Mouse (Mus musculus): ENCODE results near the gene Ephb1.

DNA sequence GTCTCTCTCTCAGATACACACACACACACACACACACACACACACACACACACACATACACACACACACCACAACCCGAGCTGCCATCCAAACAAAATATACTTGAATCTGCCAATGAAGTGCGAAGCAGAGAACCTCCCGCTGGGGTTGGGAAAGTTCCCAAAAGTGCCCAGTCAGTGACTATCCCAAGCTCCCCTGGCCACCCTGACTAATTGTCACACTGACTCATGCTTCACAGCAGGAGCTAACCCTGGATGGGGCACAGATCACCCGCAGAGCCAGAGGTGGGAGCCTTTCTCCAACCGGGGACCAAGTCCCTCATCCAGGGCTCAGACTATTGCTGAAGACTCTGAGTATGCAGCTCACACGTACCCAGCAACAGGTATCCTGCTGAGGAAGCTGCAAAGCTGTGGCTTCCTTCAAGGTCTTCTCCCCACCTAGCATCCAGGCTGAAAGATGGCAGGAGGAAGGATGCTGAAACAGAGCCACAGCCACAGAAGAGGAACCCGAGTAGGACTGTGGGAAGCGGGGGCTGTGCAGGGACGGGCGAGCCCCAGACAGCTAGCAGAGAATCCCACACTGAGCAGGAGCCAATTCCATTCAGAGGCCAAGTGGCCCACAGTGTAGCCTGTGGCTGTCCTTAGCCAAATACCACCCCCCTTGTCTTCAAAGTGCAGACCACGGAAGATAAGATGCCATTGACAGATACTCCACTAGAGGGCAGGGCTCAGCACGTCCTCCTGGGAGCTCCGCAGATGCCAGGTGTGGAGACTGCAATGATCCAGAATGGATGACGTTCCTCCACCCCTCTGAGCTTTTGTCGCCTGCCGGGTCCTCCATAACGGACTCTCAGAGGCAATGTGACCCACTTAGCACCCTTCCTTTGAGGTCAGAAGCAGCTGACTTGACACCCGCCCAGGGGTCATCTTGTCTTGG lies 48.9 kb upstream of the Ephb1 start:
- TF ChIP-seq POLR2A (IDR thresholded peaks at IDR 0.05; ENCODE audit: borderline replicate concordance, low read depth, low read length) (no peak), CTCF (IDR thresholded peaks at IDR 0.05; ENCODE audit: low read depth, low read length) (peak; percentile 5; the same call in 1 of the 2 replicates)

All from bone marrow macrophage, adult 2 months (primary cell).